Mouse (Mus musculus) liver, embryonic 14.5 days (tissue): ENCODE data around the gene Gm14214. TPM values are rescaled to one million over a fixed set of nuclear protein-coding genes. Genes with fewer than 3 reads are reported as not detected.

Experiments used
- ATAC-seq: fragments of 200-750 bp; cut with Nextera tagmentation; 2 replicates; pipeline ENCODE4 v1.8.0; 2017; ENCODE audit warnings: moderate number of reproducible peaks, mild to moderate bottlenecking, moderate library complexity; ENCODE audit not compliant: insufficient read depth
- DNase-seq, 3 experiments: peaks; one replicate each; pipeline ENCODE4 v3.0.0-alpha.2; 2012 to 2013; ENCODE audit warnings: low read depth in 3 of 3, low spot score in 3 of 3
- H3K27ac ChIP-seq: fragments of 300-500 bp; sonication (generic); 2 replicates; pipeline ENCODE4 v1.5.1; 2014; ENCODE audit warnings: moderate library complexity, mild to moderate bottlenecking, control low read depth, inconsistent platforms
- H3K27me3 ChIP-seq: fragments of 300-500 bp; sonication (generic); 2 replicates; pipeline ENCODE4 v1.6.1; 2014; ENCODE audit warnings: mild to moderate bottlenecking, low read length, moderate library complexity; ENCODE audit not compliant: control insufficient read depth, insufficient read depth
- H3K36me3 ChIP-seq: fragments of 300-500 bp; sonication (generic); replicated peaks from 2 replicates; pipeline ENCODE4 v1.6.1; 2014; ENCODE audit warnings: low read depth; ENCODE audit not compliant: control insufficient read depth, insufficient read depth
- H3K4me1 ChIP-seq, 2 experiments: fragments of 200-500 bp in 1 of 2; fragments of 300-500 bp in 1 of 2; sonication (generic) in 1 of 2; replicated peaks; 2 replicates each; pipeline ENCODE4 v1.6.1; 2012 to 2014; ENCODE audit warnings: antibody characterized with exemption in 1 of 2, inconsistent platforms in 1 of 2, low read length in 1 of 2; ENCODE audit not compliant: control insufficient read depth in 2 of 2, insufficient read depth in 2 of 2
- H3K4me2 ChIP-seq: fragments of 300-500 bp; sonication (generic); 2 replicates; pipeline ENCODE4 v1.6.1; 2014; ENCODE audit warnings: low read depth, mild to moderate bottlenecking, control low read depth, moderate library complexity
- H3K4me3 ChIP-seq, 2 experiments: fragments of 200-500 bp in 1 of 2; fragments of 300-500 bp in 1 of 2; sonication (generic) in 1 of 2; 2 replicates each; pipeline ENCODE4 v1.5.1; 2012 to 2014; ENCODE audit warnings: low read depth in 2 of 2, low read length in 2 of 2, mild to moderate bottlenecking in 2 of 2, control low read depth in 1 of 2, inconsistent platforms in 1 of 2, moderate library complexity in 1 of 2; ENCODE audit not compliant: insufficient read depth in 1 of 2
- H3K9ac ChIP-seq: fragments of 300-500 bp; sonication (generic); replicated peaks from 2 replicates; pipeline ENCODE4 v1.6.1; 2014; ENCODE audit warnings: mild to moderate bottlenecking, control low read depth, moderate library complexity
- H3K9me3 ChIP-seq: fragments of 300-500 bp; sonication (generic); 2 replicates; pipeline ENCODE4 v1.6.1; 2016; ENCODE audit warnings: low read length, mixed read lengths; ENCODE audit not compliant: control insufficient read depth
- CTCF ChIP-seq: IDR thresholded peaks from 2 replicates; pipeline ENCODE4 v1.5.1; 2016; ENCODE audit warnings: antibody characterized with exemption, low read depth, control low read depth
- EP300 ChIP-seq: IDR thresholded peaks from 2 replicates; pipeline ENCODE4 v1.6.1; 2016; ENCODE audit warnings: antibody characterized with exemption, low read depth
- WGBS: fragments of 180-500 bp; shearing (Covaris S2); extraction: QIAGEN DNeasy Blood & Tissue Kit; methylation state at CpG from one replicate; pipeline ENCODE4 v1.1.7; 2014; ENCODE audit not compliant: insufficient replicate concordance; 5-methylcytosine and 5-hydroxymethylcytosine counted together
- polyA plus RNA-seq, 2 experiments: library from polyadenylated mRNA; depleted of rRNA in 1 of 2; stranded (reverse) in 1 of 2; unstranded in 1 of 2; fragments of >200 nt; fragmentation: Nextera tagmentation in 1 of 2; extraction: Ambion mirVana in 1 of 2; gene quantifications; 2 replicates each; pipeline versions ENCODE4 v1.2.1 to v1.2.3; 2012 to 2014

Gene Gm14214
- polyA plus RNA-seq, 2 experiments: not detected

GRCm38 (mm10) chr2:154755791-154756190, 14.0 kb downstream of the Gm14214 start:
- TF ChIP-seq CTCF (peak; percentile 68), EP300 (no peak)
- DNase-seq: no peak

GRCm38 (mm10) chr2:154754068-154754560, 15.7 kb downstream of the Gm14214 start:
- no peak for TF ChIP-seq EP300
- TF ChIP-seq CTCF: no peak
- ATAC-seq: no peak
- no peak overlapping the region for H3K27ac ChIP-seq

More at GRCm38 (mm10) chr2:154755791-154756190, 14.0 kb downstream of the Gm14214 start:
- Histone ChIP-seq H3K27ac (no peak overlapping the region), H3K4me1 (peaks cover 0 to 8% of the 10 kb centered on the region in 2 experiments; a peak in 1 of 4 replicates), H3K9ac (no peak overlapping the region), H3K27me3 (no peaks in the 10 kb centered on the region), H3K9me3 (no peaks in the 10 kb centered on the region), H3K4me2 (no peak overlapping the region), H3K36me3 (no peaks in the 10 kb centered on the region), H3K4me3 (no peak overlapping the region)
- WGBS: 47% methylated on average over 6 of the region's 6 CpGs
- ATAC-seq: no peak

GRCm38 (mm10) chr2:154751924-154752323, 17.9 kb downstream of the Gm14214 start:
- Histone ChIP-seq H3K4me2 (no peak overlapping the region), H3K27ac (no peak overlapping the region), H3K9ac (no peak overlapping the region), H3K36me3 (no peaks in the 10 kb centered on the region), H3K9me3 (peaks cover 2% of the 10 kb centered on the region; the same call in 1 of the 2 replicates), H3K27me3 (no peaks in the 10 kb centered on the region), H3K4me1 (peaks cover 0 to 8% of the 10 kb centered on the region in 2 experiments; a peak in 1 of 4 replicates), H3K4me3 (no peak overlapping the region)
- ATAC-seq (no peak), DNase-seq (no peak)
- 56% methylated on average over 8 of the region's 8 CpGs for WGBS
- TF ChIP-seq CTCF (no peak), EP300 (no peak)

More at GRCm38 (mm10) chr2:154754068-154754560, 15.7 kb downstream of the Gm14214 start:
- Histone ChIP-seq H3K4me3 (no peak overlapping the region), H3K4me1 (peaks cover 0 to 8% of the 10 kb centered on the region in 2 experiments; a peak in 1 of 4 replicates), H3K4me2 (no peak overlapping the region), H3K36me3 (no peaks in the 10 kb centered on the region), H3K9ac (no peak overlapping the region), H3K9me3 (no peaks in the 10 kb centered on the region), H3K27me3 (no peaks in the 10 kb centered on the region)
- WGBS: 60% methylated on average over 2 of the region's 2 CpGs
- DNase-seq: no peak

- H3K36me3 ChIP-seq: no peaks in the 10 kb centered on the region
- TF ChIP-seq EP300: no peak
- TF ChIP-seq CTCF: no peak
- no peak overlapping the region for H3K9ac ChIP-seq
- peaks cover 2% of the 10 kb centered on the region; the same call in 1 of the 2 replicates for H3K9me3 ChIP-seq
- no peaks in the 10 kb centered on the region for H3K27me3 ChIP-seq
- H3K4me1 ChIP-seq: peaks cover 0 to 5% of the 10 kb centered on the region in 2 experiments; a peak in 1 of 4 replicates
- H3K4me2 ChIP-seq: no peak overlapping the region
- no peak overlapping the region for H3K27ac ChIP-seq
- DNase-seq: no peak
- ATAC-seq: no peak
- no peak overlapping the region for H3K4me3 ChIP-seq
- WGBS: 69% methylated on average over 23 of the region's 23 CpGs
Observed at GRCm38 (mm10) chr2:154749046-154750036, 20.5 kb downstream of the Gm14214 start.

GRCm38 (mm10) chr2:154748383-154748782, 21.4 kb downstream of the Gm14214 start:
- WGBS: 45% methylated on average over 2 of the region's 2 CpGs
- no peak for ATAC-seq
- no peak overlapping the region for H3K4me3 ChIP-seq
- H3K27ac ChIP-seq: no peak overlapping the region
- TF ChIP-seq CTCF (peak; percentile 74), EP300 (no peak)
- peaks cover 2% of the 10 kb centered on the region; the same call in 1 of the 2 replicates for H3K9me3 ChIP-seq
- H3K4me1 ChIP-seq: peaks cover 0 to 5% of the 10 kb centered on the region in 2 experiments; a peak in 1 of 4 replicates
- no peaks in the 10 kb centered on the region for H3K36me3 ChIP-seq
- no peak overlapping the region for H3K9ac ChIP-seq
- DNase-seq: no peak
- H3K27me3 ChIP-seq: no peaks in the 10 kb centered on the region
- no peak overlapping the region for H3K4me2 ChIP-seq
